Mouse (Mus musculus) embryonic facial prominence, embryonic 10.5 days (tissue): Measurements from ENCODE around the gene H2-Ab1. TPM values are rescaled to one million over a fixed set of nuclear protein-coding genes. Genes with fewer than 3 reads are reported as not detected.

Experiments
- DNase-seq: peaks from one replicate; pipeline ENCODE4 v3.0.0-alpha.2; 2017; ENCODE audit warnings: low spot score
- H3K27ac ChIP-seq: fragments of 300-500 bp; sonication (generic); replicated peaks from 2 replicates; pipeline ENCODE4 v1.5.1; 2016; ENCODE audit warnings: mild to moderate bottlenecking
- H3K27me3 ChIP-seq: fragments of 300-500 bp; sonication (generic); replicated peaks from 2 replicates; pipeline ENCODE4 v1.6.1; 2016; ENCODE audit warnings: low read depth, mild to moderate bottlenecking; ENCODE audit not compliant: poor library complexity, severe bottlenecking
- H3K36me3 ChIP-seq: fragments of 300-500 bp; sonication (generic); replicated peaks from 2 replicates; pipeline ENCODE4 v1.6.1; 2016; ENCODE audit warnings: mild to moderate bottlenecking, moderate library complexity
- H3K4me1 ChIP-seq: fragments of 300-500 bp; sonication (generic); 2 replicates; pipeline ENCODE4 v1.6.1; 2016
- H3K4me3 ChIP-seq: fragments of 300-500 bp; sonication (generic); 2 replicates; pipeline ENCODE4 v1.5.1; 2016; ENCODE audit warnings: mild to moderate bottlenecking, moderate library complexity
- H3K9me3 ChIP-seq: fragments of 300-500 bp; sonication (generic); 2 replicates; pipeline ENCODE4 v1.6.1; 2016; ENCODE audit warnings: mild to moderate bottlenecking
- WGBS: fragments of 180-500 bp; shearing (Covaris S2); methylation state at CpG from one replicate; pipeline ENCODE4 v1.1.7; 2016; 5-methylcytosine and 5-hydroxymethylcytosine counted together
- polyA plus RNA-seq: library from polyadenylated mRNA; unstranded; fragments of >200 nt; fragmentation: Nextera tagmentation; extraction: Ambion mirVana; gene quantifications from 2 replicates; pipeline ENCODE4 v1.2.1, GENCODE M21; 2016

The H2-Ab1 gene
- polyA plus RNA-seq, 1 experiment from 2014 or later = 5.5 TPM

DNA sequence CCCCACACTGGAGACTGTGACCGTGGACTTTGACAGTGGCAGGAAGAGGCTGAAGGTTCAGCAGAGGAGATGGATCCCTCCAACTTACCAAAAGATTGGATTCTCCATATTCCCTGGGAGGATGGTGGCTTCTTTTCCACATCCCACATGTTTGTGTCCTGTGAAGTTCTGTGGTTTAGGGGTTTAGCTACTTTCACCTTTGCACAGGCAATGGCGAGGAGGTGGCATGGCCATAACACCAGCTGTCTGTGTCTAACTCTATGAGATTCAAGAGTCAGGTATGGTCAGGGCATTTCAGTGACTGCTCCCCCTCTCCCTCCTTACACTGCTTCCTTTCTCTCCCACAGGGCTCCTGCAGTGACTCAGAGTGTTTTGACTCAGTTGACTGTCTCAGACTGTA, 11.3 kb downstream of the H2-Ab1 start:
- H3K27ac ChIP-seq = no peak overlapping the region
- H3K4me3 ChIP-seq = no peak overlapping the region
- no peaks in the 10 kb centered on the region for H3K36me3 ChIP-seq
- 87% methylated on average over 2 of the region's 2 CpGs for WGBS
- peaks cover 30% of the 10 kb centered on the region for H3K27me3 ChIP-seq
- DNase-seq = no peak
- peaks cover 16% of the 10 kb centered on the region for H3K4me1 ChIP-seq
- H3K9me3 ChIP-seq = no peaks in the 10 kb centered on the region

DNA sequence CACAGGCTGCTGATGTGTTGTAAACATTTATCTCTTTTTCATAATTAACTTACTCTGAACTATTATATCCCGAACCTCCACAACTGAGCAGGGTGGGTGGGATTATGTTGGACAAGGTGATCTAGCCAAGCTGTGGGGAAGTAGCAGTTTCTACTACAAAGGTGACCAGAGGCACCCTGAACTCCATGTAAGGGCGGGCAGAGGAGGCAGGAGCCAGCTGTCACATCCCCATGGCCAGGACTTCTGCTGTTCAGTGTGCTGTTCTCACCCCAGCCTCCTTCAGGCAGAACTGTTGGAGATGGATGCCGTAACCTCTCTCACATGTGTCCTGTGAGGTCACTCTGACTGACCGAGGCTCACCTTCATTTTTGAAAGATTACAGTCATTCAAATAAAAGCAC, 12.3 kb downstream of the H2-Ab1 start:
- Histone ChIP-seq H3K27ac (no peak overlapping the region), H3K27me3 (peaks cover 20% of the 10 kb centered on the region), H3K9me3 (no peaks in the 10 kb centered on the region), H3K4me3 (no peak overlapping the region), H3K4me1 (peaks cover 5% of the 10 kb centered on the region), H3K36me3 (no peaks in the 10 kb centered on the region)
- WGBS = 78% methylated on average over 4 of the region's 4 CpGs
- no peak for DNase-seq

DNA sequence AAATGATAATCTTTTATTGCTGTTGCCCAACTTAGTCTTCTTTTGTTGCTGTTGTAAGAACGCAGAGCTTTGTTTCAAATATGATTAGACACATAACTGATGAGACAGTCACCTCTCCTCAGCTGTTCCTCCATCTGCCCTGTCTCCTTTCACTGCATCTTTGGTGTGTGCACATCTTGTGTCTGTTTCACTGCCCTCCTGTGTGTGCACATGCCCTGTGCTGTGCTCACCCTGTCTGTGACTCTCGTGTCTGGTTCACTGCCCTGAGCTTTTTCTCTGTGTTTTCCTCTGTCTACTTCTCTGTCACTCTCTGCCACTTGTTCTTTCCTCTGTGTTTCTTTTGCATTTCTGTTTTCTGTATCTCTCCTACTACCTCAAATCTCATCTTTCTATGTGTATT, 12.7 kb downstream of the H2-Ab1 start:
- DNase-seq = no peak
- no peak overlapping the region for H3K27ac ChIP-seq
- peaks cover 1% of the 10 kb centered on the region for H3K4me1 ChIP-seq
- H3K27me3 ChIP-seq = peaks cover 16% of the 10 kb centered on the region
- no peaks in the 10 kb centered on the region for H3K36me3 ChIP-seq
- no peak overlapping the region for H3K4me3 ChIP-seq
- WGBS = 85% methylated on average over 2 of the region's 2 CpGs
- H3K9me3 ChIP-seq = no peaks in the 10 kb centered on the region

DNA sequence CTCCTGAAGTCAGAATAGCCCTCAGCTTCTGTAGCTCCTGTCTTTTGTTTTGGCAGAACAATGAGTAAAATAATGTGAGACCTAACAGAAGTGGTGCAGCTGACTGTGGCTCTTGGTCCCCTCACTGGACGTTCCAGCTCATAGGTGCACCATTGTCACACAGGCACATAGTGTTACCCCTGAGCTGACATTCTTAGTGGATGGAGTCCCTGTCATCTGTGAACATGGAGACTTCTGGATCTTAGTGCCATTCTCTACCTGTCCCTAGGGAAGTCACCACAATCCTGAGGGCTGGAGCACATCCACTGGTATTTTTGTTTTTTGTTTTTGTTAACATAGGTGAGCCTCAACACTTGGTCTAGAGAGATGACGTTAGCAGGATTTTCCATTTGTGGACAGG, 13.5 kb downstream of the H2-Ab1 start:
- Histone ChIP-seq H3K27me3 (0 out of 2 replicates have a peak, but pooled peaks cover 11% of the 10 kb centered on the region), H3K4me1 (no peaks in the 10 kb centered on the region), H3K4me3 (no peak overlapping the region), H3K36me3 (no peaks in the 10 kb centered on the region), H3K27ac (no peak overlapping the region), H3K9me3 (no peaks in the 10 kb centered on the region)
- DNase-seq = no peak
- WGBS = 79% methylated on average over 2 of the region's 2 CpGs

DNA sequence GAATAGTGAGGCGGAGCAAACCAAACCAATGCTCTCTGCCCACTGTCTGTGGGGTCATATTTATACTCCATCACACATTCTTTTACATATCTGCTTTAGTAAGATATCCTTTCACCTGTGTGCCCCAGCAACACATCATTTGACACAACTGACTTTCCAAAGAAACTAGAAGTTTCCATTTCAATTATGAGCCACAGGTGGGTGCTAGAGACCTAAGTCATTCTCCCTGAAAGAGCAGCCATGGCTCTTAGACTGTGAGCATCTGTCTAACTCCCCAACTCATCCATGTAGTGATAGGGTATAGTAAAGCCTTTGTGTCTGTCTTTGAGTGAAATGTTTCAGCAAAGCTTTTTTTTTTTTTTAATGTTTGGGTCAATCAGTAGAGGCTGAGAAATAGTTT, 14.6 kb downstream of the H2-Ab1 start:
- Histone ChIP-seq H3K4me3 (no peak overlapping the region), H3K27me3 (0 out of 2 replicates have a peak, but pooled peaks cover 5% of the 10 kb centered on the region), H3K4me1 (no peaks in the 10 kb centered on the region), H3K9me3 (no peaks in the 10 kb centered on the region), H3K36me3 (no peaks in the 10 kb centered on the region), H3K27ac (no peak overlapping the region)
- WGBS = 90% methylated on average over 1 of the region's 1 CpGs
- DNase-seq = no peak

DNA sequence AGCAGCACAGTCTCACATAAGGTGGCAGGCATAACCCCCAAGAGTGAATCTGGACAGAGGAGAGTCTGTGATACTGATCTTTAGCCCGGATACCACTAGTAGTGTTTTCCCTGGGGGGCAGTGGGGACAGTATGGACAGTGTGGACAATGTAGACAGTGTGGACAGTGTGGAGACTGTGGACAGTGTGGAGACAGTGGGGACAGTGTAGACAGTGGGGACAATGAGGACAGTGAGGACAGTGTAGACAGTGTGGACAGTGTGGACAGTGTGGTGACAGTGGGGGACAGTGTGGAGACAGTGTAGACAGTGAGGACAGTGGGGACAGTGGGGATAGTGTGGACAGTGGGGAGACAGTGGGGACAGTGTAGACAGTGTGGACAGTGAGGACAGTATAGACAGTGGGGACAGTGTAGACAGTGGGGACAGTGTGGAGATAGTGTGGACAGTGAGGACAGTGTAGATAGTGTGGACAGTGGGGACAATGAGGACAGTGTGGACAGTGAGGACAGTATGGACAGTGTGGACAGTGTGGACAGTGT, 23.1 kb downstream of the H2-Ab1 start:
- Histone ChIP-seq H3K4me1 (no peaks in the 10 kb centered on the region), H3K27me3 (no peaks in the 10 kb centered on the region), H3K9me3 (no peaks in the 10 kb centered on the region), H3K4me3 (no peak overlapping the region), H3K27ac (no peak overlapping the region), H3K36me3 (no peaks in the 10 kb centered on the region)
- no peak for DNase-seq
- WGBS = 69% methylated on average over 1 of the region's 1 CpGs

DNA sequence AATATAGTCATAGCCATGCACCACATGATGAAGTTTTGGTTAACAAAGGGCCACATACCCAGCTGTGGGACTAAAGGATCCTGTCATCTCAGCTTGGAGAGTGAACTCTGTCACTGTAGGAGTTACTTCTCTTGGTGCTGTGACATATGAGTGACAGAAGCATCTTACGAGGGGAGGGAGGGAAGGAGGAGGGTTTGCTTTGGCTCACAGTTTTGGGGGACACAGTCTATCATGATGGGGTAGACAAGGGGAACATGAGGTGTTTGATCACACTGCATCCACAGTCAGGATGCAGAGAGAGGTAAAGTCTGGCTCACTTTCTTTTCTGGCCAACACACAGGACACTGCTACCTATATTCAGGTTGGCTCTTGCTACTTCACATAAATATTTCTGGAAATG, 24.3 kb downstream of the H2-Ab1 start:
- no peaks in the 10 kb centered on the region for H3K36me3 ChIP-seq
- WGBS = 68% methylated on average over 1 of the region's 1 CpGs
- no peak for DNase-seq
- H3K9me3 ChIP-seq = no peaks in the 10 kb centered on the region
- no peaks in the 10 kb centered on the region for H3K27me3 ChIP-seq
- no peaks in the 10 kb centered on the region for H3K4me1 ChIP-seq
- H3K4me3 ChIP-seq = no peak overlapping the region
- no peak overlapping the region for H3K27ac ChIP-seq

DNA sequence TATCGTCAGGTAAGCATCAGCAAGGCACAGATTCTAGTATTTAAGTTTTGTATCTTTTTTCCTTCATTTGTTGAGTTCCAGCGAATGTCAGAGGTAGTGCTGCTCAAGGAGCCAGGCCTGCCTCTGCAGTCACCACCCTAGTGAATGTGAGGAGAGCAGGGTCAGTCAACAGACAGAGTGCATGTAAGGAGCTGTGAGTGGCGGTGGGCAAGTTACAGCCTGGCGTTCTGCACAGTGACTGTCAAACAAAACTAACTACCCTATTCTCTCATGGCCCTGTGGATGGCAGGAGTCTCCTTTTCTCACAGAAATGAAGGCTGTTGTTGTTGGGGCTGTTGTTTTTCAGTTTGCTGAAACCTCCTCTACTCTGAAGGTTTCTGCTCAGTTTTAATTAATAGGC, 27.9 kb downstream of the H2-Ab1 start:
- WGBS = 79% methylated on average over 4 of the region's 4 CpGs

DNA sequence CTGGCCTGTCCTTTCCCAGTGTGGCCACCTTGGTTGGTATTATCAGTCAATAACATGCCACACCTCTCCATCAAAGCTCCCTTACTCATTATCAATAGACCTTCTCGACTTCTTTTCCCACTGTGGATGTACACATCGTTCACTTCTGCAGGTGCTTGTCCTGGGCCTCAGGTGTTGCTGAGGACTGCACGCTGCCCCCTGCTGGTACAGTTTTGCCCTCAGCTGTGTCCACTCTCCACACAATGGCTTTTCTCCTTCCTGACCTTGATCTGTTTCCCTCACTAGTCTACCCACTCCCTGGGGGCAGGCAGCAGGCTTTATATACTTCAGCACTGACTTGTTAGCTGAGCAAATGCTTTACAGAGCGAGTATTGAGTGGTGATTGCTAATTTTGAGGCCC, 28.4 kb downstream of the H2-Ab1 start:
- no peaks in the 10 kb centered on the region for H3K27me3 ChIP-seq
- H3K4me1 ChIP-seq = no peaks in the 10 kb centered on the region
- H3K4me3 ChIP-seq = no peak overlapping the region
- no peak overlapping the region for H3K27ac ChIP-seq
- DNase-seq = peak; percentile 37
- WGBS = 43% methylated on average over 4 of the region's 4 CpGs
- no peaks in the 10 kb centered on the region for H3K9me3 ChIP-seq
- H3K36me3 ChIP-seq = no peaks in the 10 kb centered on the region

More for the DNA sequence above, 27.9 kb downstream of the H2-Ab1 start:
- Histone ChIP-seq H3K27ac (no peak overlapping the region), H3K4me1 (no peaks in the 10 kb centered on the region), H3K4me3 (no peak overlapping the region), H3K9me3 (no peaks in the 10 kb centered on the region), H3K36me3 (no peaks in the 10 kb centered on the region), H3K27me3 (no peaks in the 10 kb centered on the region)
- no peak for DNase-seq

DNA sequence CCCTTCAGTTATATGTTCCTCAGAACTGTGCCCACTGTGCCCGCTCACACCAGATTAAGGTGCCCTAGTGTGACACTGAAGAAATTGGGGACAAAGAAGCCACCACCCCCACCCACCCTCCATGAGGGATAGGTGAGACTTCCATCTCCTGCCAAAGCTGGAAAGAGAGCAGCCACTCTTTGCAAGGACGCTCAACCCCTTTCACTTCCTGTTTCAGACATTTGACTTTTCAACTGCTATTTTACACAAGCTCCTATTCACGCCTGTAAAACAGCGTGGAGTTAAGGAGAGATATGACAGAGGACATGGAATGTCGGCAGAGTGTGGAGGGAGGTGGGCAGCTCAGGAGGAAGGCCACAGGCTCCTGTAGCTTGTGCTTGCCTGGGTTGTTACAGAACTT, 29.0 kb downstream of the H2-Ab1 start:
- Histone ChIP-seq H3K36me3 (no peaks in the 10 kb centered on the region), H3K4me1 (no peaks in the 10 kb centered on the region), H3K4me3 (no peak overlapping the region), H3K27me3 (no peaks in the 10 kb centered on the region), H3K9me3 (no peaks in the 10 kb centered on the region), H3K27ac (no peak overlapping the region)
- no peak for DNase-seq
- WGBS = 81% methylated on average over 5 of the region's 5 CpGs

DNA sequence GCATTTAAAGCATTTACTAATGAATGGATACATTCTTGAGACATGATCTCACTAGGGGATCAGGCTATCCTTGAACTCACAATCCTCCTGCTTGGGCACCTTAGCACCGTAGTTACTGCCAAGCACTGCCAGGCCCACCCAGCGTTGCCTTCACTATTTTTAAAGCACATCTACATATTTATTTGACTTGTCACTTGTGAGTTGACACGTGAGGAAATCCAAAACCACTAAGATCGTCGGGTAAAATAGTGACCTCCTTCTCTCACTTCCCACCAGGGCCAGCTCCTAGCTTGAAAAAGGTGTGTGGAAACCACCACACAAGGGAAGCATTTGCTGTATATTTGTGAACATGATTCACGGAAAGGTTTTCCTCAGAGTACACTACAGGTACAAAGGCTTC, 29.5 kb downstream of the H2-Ab1 start:
- Histone ChIP-seq H3K36me3 (no peaks in the 10 kb centered on the region), H3K27me3 (no peaks in the 10 kb centered on the region), H3K27ac (no peak overlapping the region), H3K4me1 (no peaks in the 10 kb centered on the region), H3K9me3 (no peaks in the 10 kb centered on the region), H3K4me3 (no peak overlapping the region)
- DNase-seq = no peak
- 71% methylated on average over 6 of the region's 6 CpGs for WGBS

DNA sequence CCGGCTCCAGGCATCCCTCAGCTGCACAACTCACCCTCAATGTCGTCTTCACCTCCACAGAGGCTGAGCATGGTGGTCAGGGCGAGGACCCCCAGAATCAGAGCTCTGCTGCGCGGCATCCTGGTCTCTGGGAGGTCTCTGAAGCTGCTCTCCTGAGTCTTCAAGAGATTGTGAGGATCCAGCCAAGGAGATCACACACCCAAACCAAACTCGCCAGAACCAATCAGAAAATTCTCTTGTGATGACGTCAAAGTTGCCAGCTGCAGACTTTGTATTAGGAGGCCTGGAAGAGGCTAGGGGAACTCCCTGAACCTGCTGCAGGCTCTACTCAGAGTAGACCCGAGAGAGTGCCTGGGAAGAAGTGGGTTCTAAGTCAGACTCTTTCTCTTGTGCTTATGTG, 30.2 kb downstream of the H2-Ab1 start, which contains the start of gene H2-Aa:
Gene H2-Aa, minus strand, starts transcription at position 176 of the 400 bp plus-strand sequence.
- DNase-seq = peak; percentile 61
- no peaks in the 10 kb centered on the region for H3K9me3 ChIP-seq
- H3K36me3 ChIP-seq = no peaks in the 10 kb centered on the region
- no peaks in the 10 kb centered on the region for H3K4me1 ChIP-seq
- H3K27ac ChIP-seq = no peak within 1 kb of the TSS
- WGBS = 16% methylated on average over 8 of the region's 8 CpGs
- H3K4me3 ChIP-seq = no peak within 1 kb of the TSS
- no peaks in the 10 kb centered on the region for H3K27me3 ChIP-seq

DNA sequence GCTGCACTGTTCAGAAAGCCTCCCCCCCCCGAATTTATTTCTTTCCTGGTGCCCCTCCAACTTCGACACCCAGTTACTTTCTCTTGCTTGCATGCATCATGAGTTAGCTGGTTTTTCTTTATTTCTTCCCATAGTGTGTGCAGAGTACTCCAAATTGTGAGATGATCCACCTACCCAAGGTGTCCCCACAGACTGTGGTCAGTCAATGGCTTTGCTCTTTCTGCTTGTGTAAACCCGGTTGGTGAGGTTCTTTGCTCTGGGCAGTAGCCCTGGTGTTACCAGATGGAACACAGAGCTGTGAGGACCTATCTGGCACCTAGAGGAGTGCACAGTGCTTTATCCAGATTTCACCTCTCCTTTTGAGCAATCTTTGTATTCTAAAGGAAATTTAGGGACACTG, 30.6 kb downstream of the H2-Ab1 start:
- no peaks in the 10 kb centered on the region for H3K9me3 ChIP-seq
- no peak overlapping the region for H3K27ac ChIP-seq
- H3K4me3 ChIP-seq = no peak overlapping the region
- no peak for DNase-seq
- H3K27me3 ChIP-seq = no peaks in the 10 kb centered on the region
- WGBS = 68% methylated on average over 3 of the region's 3 CpGs
- H3K36me3 ChIP-seq = no peaks in the 10 kb centered on the region
- H3K4me1 ChIP-seq = no peaks in the 10 kb centered on the region
